Mouse (Mus musculus) myocyte (in vitro differentiated cells): ENCODE results near the gene Tnni2.

ENCODE experiments used
- CEBPB ChIP-seq: IDR thresholded peaks from 2 replicates; pipeline ENCODE4 v1.6.1; 2011; ENCODE audit warnings: mild to moderate bottlenecking, moderate library complexity; ENCODE audit not compliant: poor library complexity, insufficient read depth, severe bottlenecking
- MAX ChIP-seq: IDR thresholded peaks from one replicate; pipeline ENCODE4 v1.6.1; 2011; ENCODE audit warnings: low read depth, mild to moderate bottlenecking, control low read depth
- MYOD1 ChIP-seq, 3 experiments: IDR thresholded peaks; one replicate each; pipeline ENCODE4 v1.6.1; 2011; ENCODE audit warnings: control low read depth in 2 of 3, low read depth in 2 of 3, mild to moderate bottlenecking in 2 of 3, moderate library complexity in 1 of 3; ENCODE audit not compliant: insufficient read length in 2 of 3, control insufficient read depth in 1 of 3
- POLR2A ChIP-seq: IDR thresholded peaks from one replicate; pipeline ENCODE4 v1.6.1; 2011; ENCODE audit warnings: low read depth, mild to moderate bottlenecking, control low read depth, moderate library complexity; ENCODE audit not compliant: insufficient read length
- POLR2AphosphoS2 ChIP-seq: IDR thresholded peaks from one replicate; pipeline ENCODE4 v1.6.1; 2011; ENCODE audit warnings: low read depth, control low read depth; ENCODE audit not compliant: insufficient read length
- SRF ChIP-seq: IDR thresholded peaks from one replicate; pipeline ENCODE4 v1.6.1; 2011; ENCODE audit warnings: low read depth; ENCODE audit not compliant: control insufficient read depth, insufficient read length
- TCF12 ChIP-seq: IDR thresholded peaks from one replicate; pipeline ENCODE4 v1.6.1; 2011; ENCODE audit warnings: mild to moderate bottlenecking, control low read depth; ENCODE audit not compliant: poor library complexity, insufficient read depth, severe bottlenecking

GRCm38 (mm10) chr7:142443474-142443873, 1.9 kb downstream of the Tnni2 start:
- TF ChIP-seq TCF12 (no peak), POLR2A (no peak), POLR2AphosphoS2 (peak; percentile 74), CEBPB (no peak), MYOD1 (IDR thresholded peaks at IDR 0.05; ENCODE audit: control insufficient read depth in 1 of 3, insufficient read length in 2 of 3, low read depth in 2 of 3) (peak in 1 of 3 experiments; percentile 31), MAX (no peak), SRF (no peak)
